Mouse (Mus musculus): ENCODE measurements around the gene Mesp1. TPM values are rescaled to one million over a fixed set of nuclear protein-coding genes. Genes with fewer than 3 reads are reported as not detected.
"Not testable (repeated sequence)": the region's sequence is repeated elsewhere in the genome, so short reads cannot be mapped to it uniquely, and the experiment has no call there.

The Mesp1 gene
- total RNA-seq, 2 experiments from 2014 or later: not detected

DNA sequence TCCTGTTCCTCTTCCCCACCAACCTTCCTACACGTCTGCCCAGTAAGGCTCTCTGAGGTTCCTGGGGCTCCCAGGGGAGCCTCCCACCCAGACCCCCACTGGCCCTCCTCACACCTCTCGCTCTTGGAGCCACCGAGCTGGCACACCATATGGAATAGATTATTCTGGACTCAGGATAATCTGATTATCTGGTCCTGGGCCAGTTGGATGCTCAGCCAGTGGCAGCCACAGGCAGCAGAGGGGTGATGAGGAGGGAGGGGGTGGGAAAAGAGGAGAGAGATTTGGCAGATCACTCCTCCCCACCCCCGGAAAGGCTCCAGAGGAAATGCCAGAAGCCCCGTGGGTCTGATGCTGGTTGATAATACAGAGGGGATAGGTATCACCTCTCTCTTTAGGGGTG is 5.0 kb upstream of the Mesp1 start:
- DNase-seq (ENCODE audit: low spot score): no peak
- intact Hi-C loops (cut with DNase I): loop anchor here (1.0 to 10.0 kb wide), 2 partner anchors 116 to 296 kb away; no protein-coding TSS in a partner anchor

- no peak for DNase-seq (ENCODE audit: low spot score)
- intact Hi-C loops (cut with DNase I): loop anchor here (10.0 kb wide), 1 partner anchor 302 kb away; no protein-coding TSS in a partner anchor
Measured at GRCm38 (mm10) chr7:79792635-79793421, 760 bp downstream of the Mesp1 start.

GRCm38 (mm10) chr7:79789812-79790211 is 3.8 kb downstream of the Mesp1 start:
- not testable (repeated sequence) for DNase-seq (ENCODE audit: low spot score)
- intact Hi-C loops (cut with DNase I): loop anchor here (10.0 kb wide), 1 partner anchor 305 kb away; no protein-coding TSS in a partner anchor

DNA sequence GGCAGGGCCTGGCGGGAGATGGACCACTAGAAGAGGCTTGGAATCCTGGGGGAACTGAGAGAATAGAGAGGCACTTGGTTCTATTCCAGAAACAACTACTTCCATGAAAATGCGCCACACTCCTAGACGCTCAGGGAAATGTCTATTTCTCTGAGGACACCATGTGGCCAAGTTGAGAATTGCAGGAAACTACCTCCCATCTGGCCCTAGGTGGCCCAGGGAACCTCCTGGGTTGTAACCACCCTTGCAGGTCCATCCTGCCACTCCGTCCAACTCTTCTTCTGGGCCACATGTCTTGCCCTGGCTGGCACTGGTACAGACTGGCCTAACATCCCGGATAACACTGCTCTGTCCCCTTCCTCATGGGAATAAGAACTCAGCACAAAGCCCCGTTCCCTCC is 7.3 kb downstream of the Mesp1 start:
- no peak for DNase-seq (ENCODE audit: low spot score)
- intact Hi-C loops (cut with DNase I): no loop called here

- intact Hi-C loops (cut with DNase I): no loop called here
Measured at GRCm38 (mm10) chr7:79782516-79782855, 11.1 kb downstream of the Mesp1 start.

GRCm38 (mm10) chr7:79781826-79782515 is 11.6 kb downstream of the Mesp1 start:
- intact Hi-C loops (cut with DNase I): no loop called here

More at GRCm38 (mm10) chr7:79782516-79782855, 11.1 kb downstream of the Mesp1 start:
- DNase-seq (ENCODE audit: low spot score): no peak

DNA sequence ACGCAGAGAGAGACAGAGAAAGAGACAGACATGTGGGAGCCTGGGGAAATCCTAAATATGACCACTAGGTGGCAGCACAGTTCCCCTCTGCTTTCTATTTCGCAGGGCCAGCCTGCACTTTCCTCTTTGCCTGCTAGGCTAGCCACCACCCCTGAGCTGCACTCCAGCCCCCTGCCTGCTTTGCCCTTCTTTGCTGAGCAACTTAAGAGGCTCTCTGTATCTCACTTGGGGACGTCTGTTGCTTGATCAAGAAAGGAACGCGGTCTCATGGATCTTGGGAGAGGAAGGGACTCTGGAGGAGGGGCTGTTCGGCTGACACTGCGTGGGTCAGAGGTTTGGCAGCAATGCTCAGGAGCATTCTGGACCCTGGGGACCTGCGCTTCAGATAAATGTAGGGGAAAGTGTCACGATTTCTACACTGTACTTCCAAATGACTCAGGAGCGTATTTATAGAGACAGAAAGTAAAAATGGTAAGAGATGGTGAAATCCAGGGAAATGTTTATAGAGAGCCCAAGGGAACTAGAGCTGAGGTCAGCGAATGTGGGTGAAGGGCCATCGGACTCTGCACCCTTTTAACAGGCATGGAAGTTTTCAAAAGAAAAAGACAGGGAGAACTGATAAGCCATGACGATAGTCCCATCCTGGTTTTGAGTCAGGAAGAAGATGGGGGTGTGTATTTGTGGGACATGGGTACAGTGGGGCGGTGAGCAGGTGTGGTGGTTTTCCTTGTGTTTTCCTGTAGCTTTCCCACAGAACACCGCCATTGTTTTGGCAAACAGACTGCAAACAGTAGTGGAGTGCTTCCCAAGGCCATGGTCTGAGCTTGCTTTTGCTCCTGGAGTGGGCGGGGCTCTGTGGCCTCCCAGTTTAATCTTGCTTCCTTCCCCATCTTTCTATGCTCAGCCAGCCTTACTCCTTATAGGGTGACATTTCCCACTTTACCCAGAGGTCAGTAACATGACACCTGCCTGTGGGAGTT is 12.7 kb downstream of the Mesp1 start:
- DNase-seq (ENCODE audit: low spot score): peak; percentile 36
- intact Hi-C loops (cut with DNase I): no loop called here

More at GRCm38 (mm10) chr7:79781826-79782515, 11.6 kb downstream of the Mesp1 start:
- DNase-seq (ENCODE audit: low spot score): no peak

DNA sequence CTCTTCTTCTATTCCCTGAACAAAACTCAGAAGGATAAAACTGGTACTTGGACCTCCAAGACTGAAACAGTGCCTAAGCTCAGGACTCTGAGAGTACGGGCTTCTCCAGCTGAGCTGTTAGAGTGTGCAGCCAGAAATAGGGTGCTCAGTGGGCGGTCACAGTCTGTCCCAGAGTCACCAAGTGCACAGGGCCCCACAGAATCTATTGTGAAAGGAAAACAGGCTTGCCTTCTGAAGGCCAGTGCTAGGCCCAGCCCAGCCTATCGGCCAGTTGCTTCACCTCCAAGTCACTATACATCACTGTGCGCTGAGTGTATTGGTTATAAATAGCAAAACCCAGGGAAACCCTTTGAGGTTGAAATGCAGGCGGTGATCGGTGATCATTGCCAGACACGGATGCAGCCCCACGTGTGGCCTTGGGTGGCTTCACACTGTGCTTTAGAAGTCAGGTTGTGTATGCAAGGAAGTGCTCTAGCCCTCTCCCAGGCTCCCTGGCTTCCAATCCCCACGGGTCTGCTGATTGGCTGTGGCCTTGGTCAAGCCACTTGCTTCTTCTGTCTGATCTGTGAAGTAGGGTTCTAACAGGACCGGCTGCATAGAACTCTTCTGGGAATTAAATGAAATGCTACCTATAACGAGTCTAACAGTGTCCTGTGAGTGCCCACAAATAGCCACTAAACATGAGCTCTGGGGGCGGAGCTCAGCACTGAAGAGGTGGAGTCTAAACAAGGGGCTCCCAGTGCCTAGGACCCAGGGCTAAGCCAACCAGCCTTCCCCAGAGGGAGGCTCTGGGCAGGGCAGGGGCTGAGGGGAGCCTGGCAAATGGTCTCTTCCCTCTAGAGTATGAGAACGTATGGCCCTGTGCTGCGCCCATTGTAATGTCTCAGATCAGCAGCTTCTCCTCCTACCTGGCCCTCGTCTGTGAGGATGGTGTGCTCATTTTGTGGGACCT is 21.8 kb downstream of the Mesp1 start:
- intact Hi-C loops (cut with DNase I): no loop called here
- no peak for DNase-seq (ENCODE audit: low spot score)

- DNase-seq (ENCODE audit: low spot score): no peak
- intact Hi-C loops (cut with DNase I): no loop called here
Measured at GRCm38 (mm10) chr7:79769664-79770063, 23.9 kb downstream of the Mesp1 start.

DNA sequence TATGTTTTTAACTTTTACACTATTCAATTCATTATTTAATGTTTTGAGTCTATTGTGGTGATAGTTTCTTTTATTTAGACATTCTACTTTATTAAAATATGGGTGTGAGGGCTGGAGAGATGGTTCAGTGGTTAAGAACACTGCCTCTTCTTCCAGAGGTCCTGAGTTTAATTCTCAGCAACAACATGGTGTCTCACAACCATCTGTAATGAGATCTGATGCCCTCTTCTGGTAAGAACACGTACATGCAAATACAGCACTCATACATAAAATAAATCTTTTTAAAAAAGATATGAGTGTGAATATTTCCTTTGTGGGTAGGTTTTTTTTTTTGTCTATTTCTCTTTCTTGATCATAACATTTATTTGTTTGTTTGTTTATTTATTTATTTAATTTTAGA is 27.6 kb downstream of the Mesp1 start:
- intact Hi-C loops (cut with DNase I): no loop called here
- DNase-seq (ENCODE audit: low spot score): no peak

GRCm38 (mm10) chr7:79762106-79762505 is 31.5 kb downstream of the Mesp1 start:
- intact Hi-C loops (cut with DNase I): no loop called here
- no peak for DNase-seq (ENCODE audit: low spot score)

DNA sequence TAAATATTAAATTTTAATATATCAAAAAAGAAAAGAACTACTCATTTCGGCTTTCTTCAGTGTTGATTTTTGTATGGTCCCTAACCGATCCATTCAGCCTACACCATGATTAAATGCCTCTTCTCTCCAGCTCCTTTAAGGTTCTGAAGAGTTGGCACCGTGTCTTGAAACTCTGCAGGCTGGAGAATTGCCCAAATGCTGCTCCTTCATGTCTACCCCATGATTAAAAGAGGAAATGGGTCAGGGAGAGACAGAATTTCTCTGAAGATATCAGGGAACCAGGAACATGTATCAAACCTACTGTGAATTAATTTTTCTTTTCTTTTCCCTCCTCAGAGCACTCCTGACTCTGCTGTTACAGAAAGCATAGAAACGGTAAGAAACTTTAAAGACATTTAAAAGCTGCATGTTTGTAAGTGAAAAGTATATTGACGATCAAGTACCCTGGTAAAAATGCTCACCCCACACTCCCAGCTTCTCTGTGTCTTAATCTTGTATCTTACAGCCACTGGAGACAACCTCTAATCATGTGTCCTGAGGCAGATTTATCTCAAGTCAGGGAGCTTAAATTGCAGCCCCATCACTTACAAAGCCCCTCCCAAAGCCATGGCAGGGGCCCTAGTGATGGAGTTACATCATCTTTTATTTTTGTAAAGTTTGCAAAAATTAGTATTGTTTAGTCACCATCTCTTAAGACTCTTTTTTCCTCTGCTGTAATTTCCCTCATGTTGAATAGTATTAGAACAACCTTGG is 32.3 kb downstream of the Mesp1 start:
- DNase-seq (ENCODE audit: low spot score): no peak
- intact Hi-C loops (cut with DNase I): no loop called here

GRCm38 (mm10) chr7:79759766-79760165 is 33.8 kb downstream of the Mesp1 start:
- intact Hi-C loops (cut with DNase I): no loop called here
- DNase-seq (ENCODE audit: low spot score): no peak

DNA sequence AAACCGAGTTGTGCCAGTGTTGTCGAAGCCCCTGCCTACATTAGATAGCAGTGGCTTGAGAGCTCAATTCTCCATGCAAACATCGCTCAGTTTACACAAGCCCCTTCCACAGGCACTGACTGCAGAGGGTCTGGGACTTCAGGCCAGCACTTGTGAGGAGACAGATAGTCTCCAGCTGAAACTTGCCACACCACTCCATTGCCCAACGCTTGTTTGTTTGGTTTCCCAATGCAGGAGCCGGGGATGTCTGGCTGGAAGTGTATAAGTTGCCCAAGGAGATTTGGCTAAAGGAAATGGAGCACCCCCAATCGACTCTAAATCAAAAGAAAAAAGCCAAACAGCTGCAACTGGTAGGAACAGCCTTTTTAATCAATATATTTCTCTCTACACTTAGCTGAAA is 35.4 kb downstream of the Mesp1 start:
- intact Hi-C loops (cut with DNase I): no loop called here
- no peak for DNase-seq (ENCODE audit: low spot score)

GRCm38 (mm10) chr7:79756334-79756733 is 37.3 kb downstream of the Mesp1 start:
- intact Hi-C loops (cut with DNase I): no loop called here

GRCm38 (mm10) chr7:79749511-79749910 is 44.1 kb downstream of the Mesp1 start:
- intact Hi-C loops (cut with DNase I): no loop called here
- DNase-seq (ENCODE audit: low spot score): no peak

More at GRCm38 (mm10) chr7:79756334-79756733, 37.3 kb downstream of the Mesp1 start:
- DNase-seq (ENCODE audit: low spot score): no peak

DNA sequence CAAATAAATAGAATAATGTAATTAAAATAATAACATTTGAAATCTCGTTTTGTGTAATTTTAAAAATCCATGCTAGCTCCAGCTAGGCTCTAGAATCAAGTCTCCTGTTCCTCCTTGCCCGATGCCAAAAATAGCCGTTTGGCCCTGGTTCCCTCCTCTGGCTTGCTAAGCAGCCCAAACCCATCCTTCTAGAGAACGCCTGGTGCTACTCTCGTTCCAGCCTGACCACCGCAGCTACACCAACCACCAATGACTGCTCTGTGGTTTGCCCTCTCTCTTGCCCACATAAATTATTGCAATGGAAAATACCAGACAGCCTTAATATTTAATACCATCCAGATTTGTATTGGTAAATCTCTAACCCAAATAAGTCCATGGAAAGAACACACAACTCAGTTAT is 45.9 kb downstream of the Mesp1 start:
- intact Hi-C loops (cut with DNase I): no loop called here
- DNase-seq (ENCODE audit: low spot score): no peak

GRCm38 (mm10) chr7:79744585-79744984 is 49.0 kb downstream of the Mesp1 start:
- intact Hi-C loops (cut with DNase I): no loop called here
- no peak for DNase-seq (ENCODE audit: low spot score)

Data from heart, postnatal 25 days (tissue).